ENCODE assay signal across 9 mouse cellular contexts in genomic region chr10:99165751-99166282, GRCm38 (mm10). TPM values are rescaled to one million over a fixed set of nuclear protein-coding genes. Genes with fewer than 3 reads are reported as not detected.
A peak's percentile ranks its signal among the peaks of the same experiment; 100 is the strongest.
DNase-seq lines count a peak whose midpoint lies in the region; ATAC-seq and TF ChIP-seq lines count a peak whose summit lies in the region.
"Had no signal": no experiment of that assay in that cellular context is flagged by ENCODE, and none has a peak within 500 bp of the region (broad histone marks: within the 10 kb centered on the region; RNA-seq: fewer than 3 reads in every experiment).

No protein-coding gene starts in this region.

- 73% methylated on average over 7 of the region's 7 CpGs for WGBS in hindbrain, embryonic 16.5 days
- 77% methylated on average over 7 of the region's 7 CpGs for WGBS in hindbrain, embryonic 14.5 days
- 34% methylated on average over 7 of the region's 7 CpGs for WGBS in kidney, postnatal 0 days

- H3K4me2 ChIP-seq in hindbrain, embryonic 16.5 days (ENCODE audit: low read length): no peak overlapping the region
- no peak overlapping the region for H3K4me2 ChIP-seq in hindbrain, embryonic 14.5 days (replicated peaks)
- H3K4me2 ChIP-seq in kidney, postnatal 0 days (ENCODE audit: low read length): 0 out of 2 replicates have a peak overlapping the region, but pooled peaks have one; percentile 1

- no peaks in the 10 kb centered on the region for H3K27me3 ChIP-seq in hindbrain, embryonic 16.5 days (replicated peaks; ENCODE audit: control insufficient read depth, insufficient read depth, low read length)
- no peaks in the 10 kb centered on the region for H3K27me3 ChIP-seq in hindbrain, embryonic 14.5 days (ENCODE audit: control insufficient read depth, insufficient read depth, low read length)
- H3K27me3 ChIP-seq in kidney, postnatal 0 days (ENCODE audit: insufficient read depth, low read length): no peaks in the 10 kb centered on the region

- TF ChIP-seq CTCF in kidney, postnatal 0 days (IDR thresholded peaks at IDR 0.05; ENCODE audit: low read depth): peak; percentile 43

- H3K9me3 ChIP-seq in hindbrain, embryonic 16.5 days (ENCODE audit: control insufficient read depth, low read length): no peaks in the 10 kb centered on the region
- H3K9me3 ChIP-seq in hindbrain, embryonic 14.5 days (ENCODE audit: control insufficient read depth, low read length): no peaks in the 10 kb centered on the region
- no peaks in the 10 kb centered on the region for H3K9me3 ChIP-seq in kidney, postnatal 0 days (replicated peaks; ENCODE audit: low read length)

- no peaks in the 10 kb centered on the region for H3K4me1 ChIP-seq in hindbrain, embryonic 16.5 days (ENCODE audit: control insufficient read depth, insufficient read depth, low read depth, low read length)
- H3K4me1 ChIP-seq in hindbrain, embryonic 14.5 days (replicated peaks; ENCODE audit: control insufficient read depth, insufficient read depth, low read length): no peaks in the 10 kb centered on the region
- H3K4me1 ChIP-seq in kidney, postnatal 0 days (replicated peaks; ENCODE audit: insufficient read depth, low read length): peaks cover 8% of the 10 kb centered on the region; the same call in 1 of the 2 replicates

- H3K27ac ChIP-seq in hindbrain, embryonic 16.5 days (ENCODE audit: low read depth, low read length): no peak overlapping the region
- no peak overlapping the region for H3K27ac ChIP-seq in hindbrain, embryonic 14.5 days
- H3K27ac ChIP-seq in kidney, postnatal 0 days: peak overlapping the region; percentile 78

- peak; percentile 43 for ATAC-seq in hindbrain, embryonic 16.5 days
- ATAC-seq in hindbrain, embryonic 14.5 days (ENCODE audit: low FRiP score): no peak
- 0 out of 2 replicates have a peak, but pooled peaks have one; percentile 35 for ATAC-seq in erythroblast, adult 5-6 weeks (replicated peaks; ENCODE audit: low FRiP score, poor library complexity, severe bottlenecking)
- peak; percentile 64 for ATAC-seq in kidney, postnatal 0 days (replicated peaks; ENCODE audit: low FRiP score, low read depth)
- peak; percentile 88 for ATAC-seq in megakaryocyte-erythroid progenitor cell, adult 5-6 weeks (replicated peaks; ENCODE audit: low FRiP score, low TSS enrichment, poor library complexity, severe bottlenecking)

- H3K4me3 ChIP-seq in hindbrain, embryonic 16.5 days (ENCODE audit: low read length): no peak overlapping the region
- H3K4me3 ChIP-seq in hindbrain, embryonic 14.5 days (replicated peaks; ENCODE audit: low read length): no peak overlapping the region
- no peak overlapping the region for H3K4me3 ChIP-seq in kidney, postnatal 0 days (replicated peaks; ENCODE audit: low read depth, low read length)

- H3K9ac ChIP-seq in hindbrain, embryonic 16.5 days (ENCODE audit: low read depth, low read length): no peak overlapping the region
- no peak overlapping the region for H3K9ac ChIP-seq in hindbrain, embryonic 14.5 days
- H3K9ac ChIP-seq in kidney, postnatal 0 days (ENCODE audit: low read depth, low read length): no peak overlapping the region

- DNase-seq in hindbrain, embryonic 14.5 days (ENCODE audit: low spot score): no peak
- peak; percentile 64 for DNase-seq in kidney, postnatal 0 days (ENCODE audit: low spot score)
- DNase-seq in left cerebral cortex, adult 9 months (ENCODE audit: low spot score in 2 of 2): no peak
- DNase-seq in spleen, postnatal 4 days (ENCODE audit: low spot score in 2 of 2): no peak
- DNase-seq in urinary bladder, postnatal 36 days (ENCODE audit: low spot score in 2 of 2): no peak
- DNase-seq: cerebellum, adult 2 months had no signal

- no peaks in the 10 kb centered on the region for H3K36me3 ChIP-seq in hindbrain, embryonic 16.5 days (ENCODE audit: control insufficient read depth, insufficient read depth, low read length)
- no peaks in the 10 kb centered on the region for H3K36me3 ChIP-seq in hindbrain, embryonic 14.5 days (replicated peaks; ENCODE audit: control insufficient read depth, insufficient read depth)
- H3K36me3 ChIP-seq in kidney, postnatal 0 days (ENCODE audit: insufficient read depth, low read length): no peaks in the 10 kb centered on the region

RNA-seq across cellular contexts. Expression of gene Phxr2, which starts 39.7 kb away (rescaled TPM):
- polyA plus RNA-seq in hindbrain, embryonic 16.5 days (2015; fragmentation: Nextera tagmentation; extraction: Ambion mirVana): 0.14 TPM in 1 of 2 replicates, not detected in the other
- not detected in 2 replicates for polyA plus RNA-seq in hindbrain, embryonic 14.5 days (2014; fragmentation: Nextera tagmentation; extraction: Ambion mirVana)
- not detected in 2 replicates for total RNA-seq in erythroblast, adult 5-6 weeks (2015; ENCODE audit: low replicate concordance)
- not detected in 2 replicates for total RNA-seq in erythroblast, adult 5-6 weeks (2017; ENCODE audit: low replicate concordance)
- polyA plus RNA-seq in kidney, postnatal 0 days (2015; fragmentation: Nextera tagmentation; extraction: Ambion mirVana): not detected in 2 replicates
- 0.28 TPM in 1 of 2 replicates, not detected in the other for total RNA-seq in megakaryocyte-erythroid progenitor cell, adult 5-6 weeks (2014; fragmentation: Nextera tagmentation)
- not detected in 2 replicates for total RNA-seq in megakaryocyte-erythroid progenitor cell, adult 5-6 weeks (2017)
- polyA plus RNA-seq: cerebellum, adult 2 months had no signal

RNA-seq across cellular contexts. Expression of gene Galnt4, which starts 57.9 kb away (rescaled TPM):
- polyA plus RNA-seq in hindbrain, embryonic 16.5 days (2015; fragmentation: Nextera tagmentation; extraction: Ambion mirVana): 2.9 and 3.3 TPM in 2 replicates
- polyA plus RNA-seq in hindbrain, embryonic 14.5 days (2014; fragmentation: Nextera tagmentation; extraction: Ambion mirVana): 4.5 and 4.7 TPM in 2 replicates
- 2.5 TPM in 2 replicates for total RNA-seq in erythroblast, adult 5-6 weeks (2015; ENCODE audit: low replicate concordance)
- total RNA-seq in erythroblast, adult 5-6 weeks (2017; ENCODE audit: low replicate concordance): 2.2 and 4.4 TPM in 2 replicates
- polyA plus RNA-seq in kidney, postnatal 0 days (2015; fragmentation: Nextera tagmentation; extraction: Ambion mirVana): 9.4 and 9.7 TPM in 2 replicates
- 4.2 and 5.4 TPM in 2 replicates for total RNA-seq in megakaryocyte-erythroid progenitor cell, adult 5-6 weeks (2014; fragmentation: Nextera tagmentation)
- total RNA-seq in megakaryocyte-erythroid progenitor cell, adult 5-6 weeks (2017): 4.9 and 7.8 TPM in 2 replicates

RNA-seq across cellular contexts. Expression of gene Poc1b, which starts 59.0 kb away (rescaled TPM):
- polyA plus RNA-seq in hindbrain, embryonic 16.5 days (2015; fragmentation: Nextera tagmentation; extraction: Ambion mirVana): 9.1 and 13.3 TPM in 2 replicates
- 12.5 and 17.3 TPM in 2 replicates for polyA plus RNA-seq in hindbrain, embryonic 14.5 days (2014; fragmentation: Nextera tagmentation; extraction: Ambion mirVana)
- total RNA-seq in erythroblast, adult 5-6 weeks (2015; ENCODE audit: low replicate concordance): 9.2 and 18.6 TPM in 2 replicates
- 1.3 and 3.7 TPM in 2 replicates for total RNA-seq in erythroblast, adult 5-6 weeks (2017; ENCODE audit: low replicate concordance)
- polyA plus RNA-seq in kidney, postnatal 0 days (2015; fragmentation: Nextera tagmentation; extraction: Ambion mirVana): 14.0 and 15.8 TPM in 2 replicates
- total RNA-seq in megakaryocyte-erythroid progenitor cell, adult 5-6 weeks (2014; fragmentation: Nextera tagmentation): 25.5 and 26.6 TPM in 2 replicates
- 5.1 and 7.2 TPM in 2 replicates for total RNA-seq in megakaryocyte-erythroid progenitor cell, adult 5-6 weeks (2017)
